Mouse (Mus musculus) c-Kit-positive CD71-positive TER-119-positive erythroid progenitor cells, embryonic 14.5 days (primary cell): ENCODE results near the gene Rpl22l1.
"Not testable (repeated sequence)": the region's sequence is repeated elsewhere in the genome, so short reads cannot be mapped to it uniquely, and the experiment has no call there.

Experiments
- DNase-seq: peaks from one replicate; pipeline ENCODE4 v3.0.0-alpha.2; 2013; ENCODE audit warnings: low spot score

Rpl22l1 gene

GRCm38 (mm10) chr3:28841886-28842649 lies 36.8 kb downstream of the Rpl22l1 start:
- DNase-seq = no peak

- DNase-seq = no peak
Measured at GRCm38 (mm10) chr3:28843231-28843630, 38.0 kb downstream of the Rpl22l1 start.

GRCm38 (mm10) chr3:28847115-28847514 lies 41.9 kb downstream of the Rpl22l1 start:
- DNase-seq = no peak

GRCm38 (mm10) chr3:28852174-28852573 lies 46.9 kb downstream of the Rpl22l1 start:
- not testable (repeated sequence) for DNase-seq
